Mouse (Mus musculus): ENCODE results near the gene Ryr2.

- TF ChIP-seq CTCF (IDR thresholded peaks at IDR 0.05; ENCODE audit: low read depth) (no peak), EP300 (IDR thresholded peaks at IDR 0.05; ENCODE audit: low read depth) (no peak)
Observed at GRCm38 (mm10) chr13:11999851-12000250, 106.9 kb downstream of the Ryr2 start.
